10 mouse cellular contexts compared by ENCODE assay signal in the genomic region with DNA sequence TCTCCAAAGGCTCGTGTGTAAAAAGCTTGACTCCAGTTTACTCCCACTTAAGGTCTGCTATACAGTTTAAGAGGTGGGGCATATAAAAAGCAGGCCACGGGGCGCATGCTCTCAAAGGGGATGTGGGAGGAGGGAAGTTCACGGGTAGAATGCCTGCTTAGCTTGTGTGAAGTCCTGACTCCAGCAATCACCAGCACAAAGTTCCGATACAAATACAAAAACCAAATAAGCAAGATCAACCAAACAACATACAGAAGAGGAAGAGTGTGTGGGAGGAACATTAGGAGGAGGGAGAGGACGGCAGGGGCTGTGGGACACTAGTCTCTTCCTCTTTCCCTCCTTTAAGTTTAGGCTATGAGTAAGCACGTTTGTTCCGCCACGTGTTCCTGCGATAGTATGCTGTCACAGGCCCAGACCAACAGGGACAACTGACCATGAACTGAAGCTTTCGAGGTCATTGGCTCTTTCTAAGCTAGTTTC. TPM values are rescaled to one million over a fixed set of nuclear protein-coding genes. Genes with fewer than 3 reads are reported as not detected.
DNase-seq lines count a peak whose midpoint lies in the region; ATAC-seq and TF ChIP-seq lines count a peak whose summit lies in the region.
"Had no signal": no experiment of that assay in that cellular context is flagged by ENCODE, and none has a peak within 500 bp of the region (broad histone marks: within the 10 kb centered on the region; RNA-seq: fewer than 3 reads in every experiment).

No protein-coding gene starts in this region.

- no peak for TF ChIP-seq POLR2A in spleen, adult 2 months (IDR thresholded peaks at IDR 0.05; ENCODE audit: low read depth, low read length)

- TF ChIP-seq CTCF in spleen, adult 2 months (IDR thresholded peaks at IDR 0.05; ENCODE audit: extremely low read depth, insufficient read depth, insufficient read length, insufficient replicate concordance): no peak
- TF ChIP-seq CTCF in stomach, postnatal 0 days (IDR thresholded peaks at IDR 0.05; ENCODE audit: low read depth): no peak

- no peaks in the 10 kb centered on the region for H3K36me3 ChIP-seq in spleen, adult 2 months (ENCODE audit: control insufficient read depth, insufficient read depth, low read length)
- no peaks in the 10 kb centered on the region for H3K36me3 ChIP-seq in limb, embryonic 10.5 days
- H3K36me3 ChIP-seq in stomach, postnatal 0 days (ENCODE audit: control insufficient read depth, insufficient read depth, low read length): no peaks in the 10 kb centered on the region
- H3K36me3 ChIP-seq: heart, embryonic 12.5 days; intestine, embryonic 15.5 days had no signal

- peaks cover 4% of the 10 kb centered on the region; the same call in 1 of the 2 replicates for H3K4me1 ChIP-seq in spleen, adult 2 months (ENCODE audit: control insufficient read depth, insufficient read depth, insufficient read length)
- peaks cover 18% of the 10 kb centered on the region for H3K4me1 ChIP-seq in limb, embryonic 10.5 days
- H3K4me1 ChIP-seq in stomach, postnatal 0 days (replicated peaks; ENCODE audit: control insufficient read depth, insufficient read depth): no peaks in the 10 kb centered on the region
- H3K4me1 ChIP-seq: heart, embryonic 12.5 days; intestine, embryonic 15.5 days had no signal

- TF ChIP-seq EP300 in stomach, postnatal 0 days (optimal IDR thresholded peaks at IDR 0.05): no peak

- H3K4me2 ChIP-seq in stomach, postnatal 0 days (replicated peaks; ENCODE audit: low read depth): no peak overlapping the region
- H3K4me2 ChIP-seq: heart, embryonic 12.5 days; intestine, embryonic 15.5 days had no signal

- intact Hi-C loops in heart, postnatal 25 days (cut with DNase I): no loop called here

- no peak for ATAC-seq in stomach, postnatal 0 days (ENCODE audit: low FRiP score, low TSS enrichment)
- ATAC-seq: intestine, embryonic 15.5 days had no signal

- H3K9ac ChIP-seq in stomach, postnatal 0 days (ENCODE audit: low read length): no peak overlapping the region
- H3K9ac ChIP-seq: heart, embryonic 12.5 days; intestine, embryonic 15.5 days had no signal

- 20% methylated on average over 11 of the region's 11 CpGs for WGBS in spleen, adult 2 months
- 81% methylated on average over 11 of the region's 11 CpGs for WGBS in limb, embryonic 10.5 days
- WGBS in stomach, postnatal 0 days: 52% methylated on average over 11 of the region's 11 CpGs

- H3K9me3 ChIP-seq in limb, embryonic 10.5 days (replicated peaks): no peaks in the 10 kb centered on the region
- no peaks in the 10 kb centered on the region for H3K9me3 ChIP-seq in stomach, postnatal 0 days (ENCODE audit: control insufficient read depth, low read length)
- H3K9me3 ChIP-seq: heart, embryonic 12.5 days; intestine, embryonic 15.5 days had no signal

- no peaks in the 10 kb centered on the region for H3K27me3 ChIP-seq in spleen, adult 2 months (ENCODE audit: control insufficient read depth, insufficient read depth, low read length)
- no peaks in the 10 kb centered on the region for H3K27me3 ChIP-seq in limb, embryonic 10.5 days (ENCODE audit: low read depth, poor library complexity, severe bottlenecking)
- H3K27me3 ChIP-seq in stomach, postnatal 0 days (ENCODE audit: control insufficient read depth, insufficient read depth, low read length): no peaks in the 10 kb centered on the region
- H3K27me3 ChIP-seq: heart, embryonic 12.5 days; intestine, embryonic 15.5 days had no signal

- H3K27ac ChIP-seq in spleen, adult 2 months (ENCODE audit: insufficient read depth, low read length): 0 out of 2 replicates have a peak overlapping the region, but pooled peaks have one; percentile 22
- H3K27ac ChIP-seq in limb, embryonic 10.5 days: peak overlapping the region; percentile 14; the same call in 1 of the 2 replicates
- H3K27ac ChIP-seq in stomach, postnatal 0 days (replicated peaks): peak overlapping the region; percentile 5; the same call in 1 of the 2 replicates
- H3K27ac ChIP-seq: intestine, embryonic 15.5 days had no signal

- peak; percentile 29 for DNase-seq in heart, adult 8-10 months (ENCODE audit: low spot score)
- no peak for DNase-seq in heart, postnatal 25 days (ENCODE audit: low spot score)
- DNase-seq in spleen, adult 2 months (ENCODE audit: low read depth in 1 of 2, low spot score in 2 of 2): no peak
- DNase-seq in spleen, adult 12 weeks (ENCODE audit: low spot score): no peak
- no peak for DNase-seq in limb, embryonic 10.5 days (ENCODE audit: low spot score)
- no peak for DNase-seq in stomach, postnatal 0 days (ENCODE audit: low spot score)
- no peak for DNase-seq in c-Kit-positive CD71-positive TER-119-positive erythroid progenitor cells, embryonic 14.5 days (ENCODE audit: low spot score)
- no peak for DNase-seq in spleen, adult 18-20 months

- peak overlapping the region; percentile 15; the same call in 1 of the 2 replicates for H3K4me3 ChIP-seq in spleen, adult 2 months (ENCODE audit: extremely low read depth, insufficient read depth, insufficient read length)
- H3K4me3 ChIP-seq in limb, embryonic 10.5 days: no peak overlapping the region
- H3K4me3 ChIP-seq in stomach, postnatal 0 days (ENCODE audit: low read depth, low read length): no peak overlapping the region
- H3K4me3 ChIP-seq: heart, embryonic 12.5 days; intestine, embryonic 15.5 days had no signal

RNA-seq across cellular contexts. Expression of a gene that starts 12.9 kb away (rescaled TPM):
- 10 to 100 TPM; 47.5 to 56.6 (median 55.9) TPM for total RNA-seq in heart, adult 8-10 months (2022)
- total RNA-seq in heart, postnatal 25 days (2021): 10 to 100 TPM; 59.6 to 75.5 TPM
- 9.0 and 11.6 TPM in 2 replicates for polyA plus RNA-seq in spleen, adult 2 months (2012; rRNA removed)
- 12.2 and 14.3 TPM in 2 replicates for polyA plus RNA-seq in limb, embryonic 10.5 days (2016; fragmentation: Nextera tagmentation; extraction: Ambion mirVana)
- polyA plus RNA-seq in stomach, postnatal 0 days (2015; fragmentation: Nextera tagmentation; extraction: Ambion mirVana): 19.8 and 22.9 TPM in 2 replicates

RNA-seq across cellular contexts. Expression of a gene that starts 32.4 kb away (rescaled TPM):
- 10 to 100 TPM; 25.4 to 32.5 (median 30.0) TPM for total RNA-seq in heart, adult 8-10 months (2022)
- total RNA-seq in heart, postnatal 25 days (2021): 10 to 100 TPM; 29.4 to 32.1 TPM
- polyA plus RNA-seq in spleen, adult 2 months (2012; rRNA removed): 1.0 and 1.1 TPM in 2 replicates
- polyA plus RNA-seq in limb, embryonic 10.5 days (2016; fragmentation: Nextera tagmentation; extraction: Ambion mirVana): 23.7 and 26.4 TPM in 2 replicates
- polyA plus RNA-seq in stomach, postnatal 0 days (2015; fragmentation: Nextera tagmentation; extraction: Ambion mirVana): 18.4 and 18.9 TPM in 2 replicates
